17 mouse cellular contexts compared by ENCODE assay signal in genomic region chr1:37690665-37691064, GRCm38 (mm10). TPM values are rescaled to one million over a fixed set of nuclear protein-coding genes. Genes with fewer than 3 reads are reported as not detected.
DNase-seq lines count a peak whose midpoint lies in the region; ATAC-seq and TF ChIP-seq lines count a peak whose summit lies in the region.
"Had no signal": no experiment of that assay in that cellular context is flagged by ENCODE, and none has a peak within 500 bp of the region (broad histone marks: within the 10 kb centered on the region; RNA-seq: fewer than 3 reads in every experiment).

No protein-coding gene starts in this region.

- H3K27ac ChIP-seq in hindbrain, postnatal 0 days: no peak overlapping the region
- no peak overlapping the region for H3K27ac ChIP-seq in hindbrain, embryonic 10.5 days
- no peak overlapping the region for H3K27ac ChIP-seq in midbrain, postnatal 0 days (ENCODE audit: low read depth, low read length)
- no peak overlapping the region for H3K27ac ChIP-seq in midbrain, embryonic 15.5 days
- H3K27ac ChIP-seq: forebrain, embryonic 10.5 days; heart, embryonic 13.5 days; hindbrain, embryonic 12.5 days; limb, embryonic 10.5 days; lung, embryonic 15.5 days; neural tube, embryonic 12.5 days had no signal

- no peak overlapping the region for H3K4me3 ChIP-seq in hindbrain, postnatal 0 days (ENCODE audit: low read length)
- no peak overlapping the region for H3K4me3 ChIP-seq in hindbrain, embryonic 10.5 days
- H3K4me3 ChIP-seq in midbrain, postnatal 0 days (ENCODE audit: low read depth, low read length): no peak overlapping the region
- H3K4me3 ChIP-seq in midbrain, embryonic 15.5 days: no peak overlapping the region
- H3K4me3 ChIP-seq: forebrain, embryonic 10.5 days; heart, embryonic 13.5 days; hindbrain, embryonic 12.5 days; limb, embryonic 10.5 days; lung, embryonic 15.5 days; neural tube, embryonic 12.5 days had no signal

- DNase-seq in hindbrain, postnatal 0 days (ENCODE audit: low spot score): no peak
- DNase-seq in hindbrain, embryonic 10.5 days (ENCODE audit: low spot score): no peak
- DNase-seq in midbrain, postnatal 0 days (ENCODE audit: low spot score): no peak
- peak; percentile 33 for DNase-seq in R1 (ENCODE audit: low read depth, low spot score)
- DNase-seq in naive thymus-derived CD4-positive, alpha-beta T cell, adult 2 months (ENCODE audit: low read depth): peak; percentile 26
- DNase-seq in ovary, adult 18-20 months (ENCODE audit: low spot score): no peak
- DNase-seq in kidney, postnatal 10 days: no peak
- DNase-seq: cerebellum, adult 9-10 months had no signal

- no peaks in the 10 kb centered on the region for H3K9me3 ChIP-seq in hindbrain, postnatal 0 days (ENCODE audit: low read length)
- H3K9me3 ChIP-seq in hindbrain, embryonic 10.5 days: no peaks in the 10 kb centered on the region
- no peaks in the 10 kb centered on the region for H3K9me3 ChIP-seq in midbrain, postnatal 0 days (ENCODE audit: low read length)
- no peaks in the 10 kb centered on the region for H3K9me3 ChIP-seq in midbrain, embryonic 15.5 days
- H3K9me3 ChIP-seq: forebrain, embryonic 10.5 days; heart, embryonic 13.5 days; hindbrain, embryonic 12.5 days; limb, embryonic 10.5 days; lung, embryonic 15.5 days; neural tube, embryonic 12.5 days had no signal

- H3K27me3 ChIP-seq in hindbrain, postnatal 0 days (ENCODE audit: insufficient read depth, low read length): no peaks in the 10 kb centered on the region
- no peaks in the 10 kb centered on the region for H3K27me3 ChIP-seq in hindbrain, embryonic 10.5 days (ENCODE audit: insufficient read depth, poor library complexity, severe bottlenecking)
- H3K27me3 ChIP-seq in midbrain, postnatal 0 days (ENCODE audit: insufficient read depth, low read length): no peaks in the 10 kb centered on the region
- no peaks in the 10 kb centered on the region for H3K27me3 ChIP-seq in midbrain, embryonic 15.5 days (replicated peaks)
- H3K27me3 ChIP-seq: heart, embryonic 13.5 days; hindbrain, embryonic 12.5 days; lung, embryonic 15.5 days; neural tube, embryonic 12.5 days had no signal

- peak; percentile 23 for TF ChIP-seq CTCF in hindbrain, postnatal 0 days (IDR thresholded peaks at IDR 0.05; ENCODE audit: low read depth)
- peak; percentile 19; the same call in 1 of the 2 replicates for TF ChIP-seq CTCF in midbrain, postnatal 0 days (IDR thresholded peaks at IDR 0.05)

- no peak for ATAC-seq in hindbrain, postnatal 0 days
- ATAC-seq in midbrain, postnatal 0 days (ENCODE audit: low FRiP score): no peak
- no peak for ATAC-seq in midbrain, embryonic 15.5 days (replicated peaks)
- ATAC-seq: activated CD4-positive, CD25-positive, alpha-beta regulatory T cell, adult 4 months had no signal

- 83% methylated on average over 5 of the region's 5 CpGs for WGBS in hindbrain, postnatal 0 days
- 80% methylated on average over 5 of the region's 5 CpGs for WGBS in hindbrain, embryonic 10.5 days
- 78% methylated on average over 5 of the region's 5 CpGs for WGBS in midbrain, postnatal 0 days
- 79% methylated on average over 5 of the region's 5 CpGs for WGBS in midbrain, embryonic 15.5 days

- H3K4me1 ChIP-seq in hindbrain, postnatal 0 days (ENCODE audit: insufficient read depth, low read length): peaks cover 6% of the 10 kb centered on the region; the same call in 1 of the 2 replicates
- peaks cover 18% of the 10 kb centered on the region; the same call in 1 of the 2 replicates for H3K4me1 ChIP-seq in hindbrain, embryonic 10.5 days (replicated peaks)
- no peaks in the 10 kb centered on the region for H3K4me1 ChIP-seq in midbrain, postnatal 0 days (ENCODE audit: insufficient read depth, low read length)
- H3K4me1 ChIP-seq in midbrain, embryonic 15.5 days: no peaks in the 10 kb centered on the region
- H3K4me1 ChIP-seq: neural tube, embryonic 12.5 days had no signal

- H3K36me3 ChIP-seq in hindbrain, postnatal 0 days (ENCODE audit: insufficient read depth, low read length): no peaks in the 10 kb centered on the region
- no peaks in the 10 kb centered on the region for H3K36me3 ChIP-seq in hindbrain, embryonic 10.5 days
- no peaks in the 10 kb centered on the region for H3K36me3 ChIP-seq in midbrain, postnatal 0 days (ENCODE audit: insufficient read depth, low read length)
- no peaks in the 10 kb centered on the region for H3K36me3 ChIP-seq in midbrain, embryonic 15.5 days (replicated peaks)
- H3K36me3 ChIP-seq: forebrain, embryonic 10.5 days; heart, embryonic 13.5 days; hindbrain, embryonic 12.5 days; limb, embryonic 10.5 days; lung, embryonic 15.5 days; neural tube, embryonic 12.5 days had no signal

- H3K4me2 ChIP-seq in hindbrain, postnatal 0 days (ENCODE audit: low read depth, low read length): no peak overlapping the region
- no peak overlapping the region for H3K4me2 ChIP-seq in midbrain, postnatal 0 days (ENCODE audit: low read depth, low read length, poor library complexity, severe bottlenecking)
- H3K4me2 ChIP-seq in midbrain, embryonic 15.5 days: no peak overlapping the region
- H3K4me2 ChIP-seq: heart, embryonic 13.5 days; hindbrain, embryonic 12.5 days; lung, embryonic 15.5 days; midbrain, embryonic 11.5 days; neural tube, embryonic 12.5 days had no signal

- no peak overlapping the region for H3K9ac ChIP-seq in hindbrain, postnatal 0 days (replicated peaks; ENCODE audit: low read length)
- H3K9ac ChIP-seq in midbrain, postnatal 0 days (replicated peaks; ENCODE audit: low read length, poor library complexity, severe bottlenecking): no peak overlapping the region
- no peak overlapping the region for H3K9ac ChIP-seq in midbrain, embryonic 15.5 days
- H3K9ac ChIP-seq: heart, embryonic 13.5 days; hindbrain, embryonic 12.5 days; lung, embryonic 15.5 days; neural tube, embryonic 12.5 days had no signal

RNA-seq across cellular contexts. Expression of gene 2010300C02Rik, which starts 29.2 kb away (rescaled TPM):
- 7.1 and 10.0 TPM in 2 replicates for total RNA-seq in hindbrain, postnatal 0 days (2014; rRNA removed)
- polyA plus RNA-seq in hindbrain, postnatal 0 days (2015; fragmentation: Nextera tagmentation; extraction: Ambion mirVana): 4.1 and 5.3 TPM in 2 replicates
- polyA plus RNA-seq in hindbrain, embryonic 10.5 days (2016; fragmentation: Nextera tagmentation; extraction: Ambion mirVana): 0.91 and 1.2 TPM in 2 replicates
- total RNA-seq in midbrain, postnatal 0 days (2014; rRNA removed): 7.9 and 11.1 TPM in 2 replicates
- polyA plus RNA-seq in midbrain, postnatal 0 days (2015; fragmentation: Nextera tagmentation; extraction: Ambion mirVana): 5.2 and 6.9 TPM in 2 replicates
- polyA plus RNA-seq in midbrain, embryonic 15.5 days (2015; fragmentation: Nextera tagmentation; extraction: Ambion mirVana): 2.7 and 3.7 TPM in 2 replicates

Comparison
In these comparisons a context has a peak if more than half of its experiments do, and no peak if none do; other contexts are left out.
1. DNase-seq: peak in R1 (single experiment) and naive thymus-derived CD4-positive, alpha-beta T cell, adult 2 months (single experiment); none in hindbrain, postnatal 0 days (single experiment), hindbrain, embryonic 10.5 days (single experiment), midbrain, postnatal 0 days (single experiment), ovary, adult 18-20 months (single experiment) and kidney, postnatal 10 days (single experiment).